Mouse (Mus musculus) kidney, embryonic 14.5 days (tissue): ENCODE measurements around the gene Gls. TPM values are rescaled to one million over a fixed set of nuclear protein-coding genes. Genes with fewer than 3 reads are reported as not detected.
A peak's percentile ranks its signal among the peaks of the same experiment; 100 is the strongest.

ENCODE experiments used
- ATAC-seq: fragments of 200-750 bp; cut with Nextera tagmentation; 2 replicates; pipeline ENCODE4 v1.8.0; 2017; ENCODE audit warnings: moderate number of reproducible peaks, mild to moderate bottlenecking, moderate TSS enrichment, moderate library complexity; ENCODE audit not compliant: low FRiP score, low TSS enrichment
- H3K27ac ChIP-seq: fragments of 300-500 bp; sonication (generic); 2 replicates; pipeline ENCODE4 v1.5.1; 2014; ENCODE audit warnings: low read depth, mild to moderate bottlenecking, low read length, moderate library complexity, mixed read lengths
- H3K27me3 ChIP-seq: fragments of 300-500 bp; sonication (generic); 2 replicates; pipeline ENCODE4 v1.6.1; 2014; ENCODE audit warnings: mild to moderate bottlenecking, low read length; ENCODE audit not compliant: control insufficient read depth, insufficient read depth
- H3K36me3 ChIP-seq: fragments of 300-500 bp; sonication (generic); 2 replicates; pipeline ENCODE4 v1.6.1; 2014; ENCODE audit warnings: low read length, mixed read lengths; ENCODE audit not compliant: control insufficient read depth, insufficient read depth
- H3K4me1 ChIP-seq: fragments of 300-500 bp; sonication (generic); 2 replicates; pipeline ENCODE4 v1.6.1; 2014; ENCODE audit warnings: low read length, mixed read lengths; ENCODE audit not compliant: control insufficient read depth, insufficient read depth
- H3K4me2 ChIP-seq: fragments of 300-500 bp; sonication (generic); replicated peaks from 2 replicates; pipeline ENCODE4 v1.6.1; 2014; ENCODE audit warnings: low read depth, mild to moderate bottlenecking, low read length
- H3K4me3 ChIP-seq: fragments of 300-500 bp; sonication (generic); 2 replicates; pipeline ENCODE4 v1.5.1; 2014; ENCODE audit warnings: mild to moderate bottlenecking, low read length
- H3K9ac ChIP-seq: fragments of 300-500 bp; sonication (generic); 2 replicates; pipeline ENCODE4 v1.6.1; 2014; ENCODE audit warnings: low read depth, mild to moderate bottlenecking, low read length, moderate library complexity
- H3K9me3 ChIP-seq: fragments of 300-500 bp; sonication (generic); 2 replicates; pipeline ENCODE4 v1.6.1; 2016; ENCODE audit warnings: low read length; ENCODE audit not compliant: control insufficient read depth
- WGBS: fragments of 180-500 bp; shearing (Covaris S2); extraction: QIAGEN DNeasy Blood & Tissue Kit; methylation state at CpG from one replicate; pipeline ENCODE4 v1.1.7; 2014; 5-methylcytosine and 5-hydroxymethylcytosine counted together
- polyA plus RNA-seq: library from polyadenylated mRNA; unstranded; fragments of >200 nt; fragmentation: Nextera tagmentation; extraction: Ambion mirVana; gene quantifications from 2 replicates; pipeline ENCODE4 v1.2.1, GENCODE M21; 2014

Gls gene
- polyA plus RNA-seq, 1 experiment from 2014 or later = 37.1 TPM

- Histone ChIP-seq H3K9ac (no peak overlapping the region), H3K4me3 (no peak overlapping the region), H3K4me1 (0 out of 2 replicates have a peak, but pooled peaks cover 2% of the 10 kb centered on the region), H3K27ac (no peak overlapping the region), H3K9me3 (no peaks in the 10 kb centered on the region), H3K4me2 (no peak overlapping the region), H3K27me3 (no peaks in the 10 kb centered on the region), H3K36me3 (no peaks in the 10 kb centered on the region)
- no peak for ATAC-seq
- 76% methylated on average over 7 of the region's 7 CpGs for WGBS
Measured at GRCm38 (mm10) chr1:52170747-52171146, 62.3 kb downstream of the Gls start.

- peak; percentile 70 for ATAC-seq
- no peaks in the 10 kb centered on the region for H3K27me3 ChIP-seq
- H3K9me3 ChIP-seq = no peaks in the 10 kb centered on the region
- no peak overlapping the region for H3K4me2 ChIP-seq
- 0 out of 2 replicates have a peak, but pooled peaks cover 2% of the 10 kb centered on the region for H3K4me1 ChIP-seq
- no peak overlapping the region for H3K27ac ChIP-seq
- H3K4me3 ChIP-seq = no peak overlapping the region
- H3K36me3 ChIP-seq = no peaks in the 10 kb centered on the region
- no peak overlapping the region for H3K9ac ChIP-seq
- 20% methylated on average over 3 of the region's 3 CpGs for WGBS
Measured at GRCm38 (mm10) chr1:52170057-52170456, 63.0 kb downstream of the Gls start.

- Histone ChIP-seq H3K27me3 (no peaks in the 10 kb centered on the region), H3K4me1 (0 out of 2 replicates have a peak, but pooled peaks cover 2% of the 10 kb centered on the region), H3K9ac (no peak overlapping the region), H3K36me3 (no peaks in the 10 kb centered on the region), H3K4me2 (0 out of 2 replicates have a peak overlapping the region, but pooled peaks have one; percentile 15), H3K27ac (no peak overlapping the region), H3K9me3 (no peaks in the 10 kb centered on the region), H3K4me3 (no peak overlapping the region)
- WGBS = 48% methylated on average over 14 of the region's 14 CpGs
- ATAC-seq = peak; percentile 53; the same call in 1 of the 2 replicates
Measured at GRCm38 (mm10) chr1:52166652-52167220, 66.3 kb downstream of the Gls start.

GRCm38 (mm10) chr1:52163707-52164457 lies 69.2 kb downstream of the Gls start:
- Histone ChIP-seq H3K27me3 (no peaks in the 10 kb centered on the region), H3K36me3 (no peaks in the 10 kb centered on the region), H3K9me3 (no peaks in the 10 kb centered on the region), H3K4me3 (no peak overlapping the region), H3K27ac (no peak overlapping the region), H3K4me2 (no peak overlapping the region), H3K4me1 (0 out of 2 replicates have a peak, but pooled peaks cover 2% of the 10 kb centered on the region), H3K9ac (no peak overlapping the region)
- WGBS = 92% methylated on average over 5 of the region's 5 CpGs
- ATAC-seq = no peak

GRCm38 (mm10) chr1:52161151-52161550 lies 71.9 kb downstream of the Gls start:
- Histone ChIP-seq H3K9ac (no peak overlapping the region), H3K4me2 (no peak overlapping the region), H3K27me3 (no peaks in the 10 kb centered on the region), H3K9me3 (no peaks in the 10 kb centered on the region), H3K4me1 (no peaks in the 10 kb centered on the region), H3K4me3 (no peak overlapping the region), H3K36me3 (no peaks in the 10 kb centered on the region; the same call in 1 of the 2 replicates), H3K27ac (no peak overlapping the region)
- WGBS = 91% methylated on average over 8 of the region's 8 CpGs
- ATAC-seq = no peak

- no peak for ATAC-seq
- no peaks in the 10 kb centered on the region for H3K27me3 ChIP-seq
- 51% methylated on average over 17 of the region's 17 CpGs for WGBS
- H3K4me3 ChIP-seq = no peak overlapping the region
- H3K27ac ChIP-seq = no peak overlapping the region
- no peak overlapping the region for H3K9ac ChIP-seq
- no peaks in the 10 kb centered on the region for H3K4me1 ChIP-seq
- no peaks in the 10 kb centered on the region; the same call in 1 of the 2 replicates for H3K36me3 ChIP-seq
- no peaks in the 10 kb centered on the region for H3K9me3 ChIP-seq
- no peak overlapping the region for H3K4me2 ChIP-seq
Measured at GRCm38 (mm10) chr1:52158490-52159381, 74.3 kb downstream of the Gls start.

GRCm38 (mm10) chr1:52158040-52158439 lies 75.0 kb downstream of the Gls start:
- no peak for ATAC-seq
- Histone ChIP-seq H3K9me3 (no peaks in the 10 kb centered on the region), H3K27me3 (no peaks in the 10 kb centered on the region), H3K4me1 (no peaks in the 10 kb centered on the region), H3K36me3 (no peaks in the 10 kb centered on the region; the same call in 1 of the 2 replicates), H3K9ac (no peak overlapping the region), H3K4me2 (no peak overlapping the region), H3K4me3 (no peak overlapping the region), H3K27ac (no peak overlapping the region)
- WGBS = 81% methylated on average over 2 of the region's 2 CpGs

GRCm38 (mm10) chr1:52156351-52156750 lies 76.7 kb downstream of the Gls start:
- H3K4me3 ChIP-seq = no peak overlapping the region
- no peaks in the 10 kb centered on the region for H3K27me3 ChIP-seq
- no peak overlapping the region for H3K9ac ChIP-seq
- no peaks in the 10 kb centered on the region for H3K9me3 ChIP-seq
- no peak overlapping the region for H3K27ac ChIP-seq
- H3K36me3 ChIP-seq = no peaks in the 10 kb centered on the region; the same call in 1 of the 2 replicates
- H3K4me2 ChIP-seq = no peak overlapping the region
- 71% methylated on average over 10 of the region's 10 CpGs for WGBS
- no peak for ATAC-seq
- no peaks in the 10 kb centered on the region for H3K4me1 ChIP-seq
